Comparison of ENCODE assay signal across 20 mouse cellular contexts in the genomic region with DNA sequence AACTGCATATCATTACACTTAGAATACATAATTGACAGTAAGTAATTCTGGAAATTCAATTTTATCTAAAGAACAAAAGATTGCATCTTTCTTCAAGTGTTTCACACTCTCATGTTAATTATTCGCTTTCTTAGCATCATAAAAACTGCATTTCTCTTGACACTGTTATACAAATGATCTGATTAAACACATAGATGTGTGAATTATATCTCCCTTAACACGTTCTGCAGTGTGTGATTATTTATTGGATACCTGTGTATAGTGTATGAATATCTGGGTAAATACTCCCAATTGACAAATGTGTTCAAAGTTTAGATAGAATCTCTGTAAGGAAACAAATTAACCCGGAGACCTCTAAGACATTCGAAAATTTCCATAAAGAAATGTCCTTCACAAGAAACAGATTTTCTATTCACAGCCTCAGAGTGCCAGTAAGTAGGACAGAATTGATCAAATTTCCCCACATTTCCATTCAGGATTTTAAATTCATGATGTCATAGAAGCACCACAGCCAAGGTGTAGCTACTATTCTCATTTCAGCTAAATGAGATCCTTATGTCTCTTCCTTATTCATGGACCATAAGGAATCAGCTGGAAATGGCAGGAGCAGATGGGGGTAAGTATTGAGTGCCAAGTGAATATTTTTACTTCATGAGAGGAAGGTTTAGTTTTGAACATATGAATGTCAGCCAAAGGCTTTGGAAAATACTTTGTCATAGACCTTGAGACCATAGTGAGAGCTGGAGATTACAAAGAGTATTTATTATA.
DNase-seq lines count a peak whose midpoint lies in the region; ATAC-seq and TF ChIP-seq lines count a peak whose summit lies in the region.
"Had no signal": no experiment of that assay in that cellular context is flagged by ENCODE, and none has a peak within 500 bp of the region (broad histone marks: within the 10 kb centered on the region; RNA-seq: fewer than 3 reads in every experiment).

No protein-coding gene starts in this region.

- DNase-seq in hindbrain, postnatal 0 days (ENCODE audit: low spot score): peak; percentile 15
- DNase-seq in brain, embryonic 14.5 days (ENCODE audit: low read depth): peak; percentile 72
- DNase-seq in cerebellum, adult 11-12 months: peak; percentile 12
- DNase-seq in cerebellum, postnatal 25 days: peak; percentile 28 to 67
- no peak for DNase-seq in MN1 (ENCODE audit: low spot score)
- DNase-seq: adrenal gland, postnatal 25 days; gastrocnemius, adult 2 months; heart, adult 11 months; heart, postnatal 36 days; kidney, adult 8-10 months; kidney, postnatal 25 days; midbrain, embryonic 14.5 days; thymus, postnatal 14 days had no signal

- H3K36me3 ChIP-seq in hindbrain, postnatal 0 days (ENCODE audit: insufficient read depth, low read length): no peaks in the 10 kb centered on the region
- no peaks in the 10 kb centered on the region for H3K36me3 ChIP-seq in hindbrain, embryonic 16.5 days (ENCODE audit: control insufficient read depth, insufficient read depth, low read length)
- H3K36me3 ChIP-seq in intestine, embryonic 15.5 days: no peaks in the 10 kb centered on the region
- H3K36me3 ChIP-seq: heart, embryonic 13.5 days; hindbrain, embryonic 15.5 days had no signal

- no peaks in the 10 kb centered on the region for H3K4me1 ChIP-seq in hindbrain, postnatal 0 days (ENCODE audit: insufficient read depth, low read length)
- no peaks in the 10 kb centered on the region for H3K4me1 ChIP-seq in hindbrain, embryonic 16.5 days (ENCODE audit: control insufficient read depth, insufficient read depth, low read depth, low read length)
- H3K4me1 ChIP-seq in intestine, embryonic 15.5 days (replicated peaks): no peaks in the 10 kb centered on the region
- H3K4me1 ChIP-seq: heart, embryonic 13.5 days; hindbrain, embryonic 15.5 days had no signal

- no peak overlapping the region for H3K4me3 ChIP-seq in hindbrain, postnatal 0 days (ENCODE audit: low read length)
- no peak overlapping the region for H3K4me3 ChIP-seq in hindbrain, embryonic 16.5 days (ENCODE audit: low read length)
- no peak overlapping the region for H3K4me3 ChIP-seq in intestine, embryonic 15.5 days (replicated peaks)
- H3K4me3 ChIP-seq: gastrocnemius, adult 2 months; heart, embryonic 13.5 days; hindbrain, embryonic 15.5 days had no signal

- H3K27me3 ChIP-seq in hindbrain, postnatal 0 days (ENCODE audit: insufficient read depth, low read length): no peaks in the 10 kb centered on the region
- H3K27me3 ChIP-seq in hindbrain, embryonic 16.5 days (replicated peaks; ENCODE audit: control insufficient read depth, insufficient read depth, low read length): no peaks in the 10 kb centered on the region
- H3K27me3 ChIP-seq in intestine, embryonic 15.5 days (replicated peaks): no peaks in the 10 kb centered on the region
- H3K27me3 ChIP-seq: heart, embryonic 13.5 days; hindbrain, embryonic 15.5 days had no signal

- no peaks in the 10 kb centered on the region for H3K9me3 ChIP-seq in hindbrain, postnatal 0 days (ENCODE audit: low read length)
- no peaks in the 10 kb centered on the region for H3K9me3 ChIP-seq in hindbrain, embryonic 16.5 days (ENCODE audit: control insufficient read depth, low read length)
- H3K9me3 ChIP-seq in intestine, embryonic 15.5 days: no peaks in the 10 kb centered on the region
- H3K9me3 ChIP-seq: heart, embryonic 13.5 days; hindbrain, embryonic 15.5 days had no signal

- TF ChIP-seq POLR2A in brain, embryonic 14.5 days (IDR thresholded peaks at IDR 0.05; ENCODE audit: borderline replicate concordance, extremely low read depth, insufficient read depth, insufficient read length, poor library complexity, severe bottlenecking): no peak

- ATAC-seq in hindbrain, postnatal 0 days: no peak
- no peak for ATAC-seq in hindbrain, embryonic 16.5 days
- no peak for ATAC-seq in intestine, embryonic 15.5 days
- ATAC-seq: lung, postnatal 0 days had no signal

- TF ChIP-seq CTCF in hindbrain, postnatal 0 days (IDR thresholded peaks at IDR 0.05; ENCODE audit: low read depth): no peak
- no peak for TF ChIP-seq CTCF in brain, embryonic 14.5 days (IDR thresholded peaks at IDR 0.05; ENCODE audit: borderline replicate concordance, extremely low read depth, insufficient read depth, insufficient read length)

- no peak overlapping the region for H3K4me2 ChIP-seq in hindbrain, postnatal 0 days (ENCODE audit: low read depth, low read length)
- H3K4me2 ChIP-seq in hindbrain, embryonic 16.5 days (ENCODE audit: low read length): no peak overlapping the region
- H3K4me2 ChIP-seq in intestine, embryonic 15.5 days (replicated peaks): no peak overlapping the region
- H3K4me2 ChIP-seq: heart, embryonic 13.5 days; hindbrain, embryonic 15.5 days had no signal

- no peak overlapping the region for H3K9ac ChIP-seq in hindbrain, postnatal 0 days (replicated peaks; ENCODE audit: low read length)
- no peak overlapping the region for H3K9ac ChIP-seq in hindbrain, embryonic 16.5 days (ENCODE audit: low read depth, low read length)
- no peak overlapping the region for H3K9ac ChIP-seq in intestine, embryonic 15.5 days
- H3K9ac ChIP-seq: heart, embryonic 13.5 days; hindbrain, embryonic 15.5 days; liver, embryonic 14.5 days had no signal

- no peak overlapping the region for H3K27ac ChIP-seq in hindbrain, postnatal 0 days
- no peak overlapping the region for H3K27ac ChIP-seq in hindbrain, embryonic 16.5 days (ENCODE audit: low read depth, low read length)
- H3K27ac ChIP-seq in intestine, embryonic 15.5 days: no peak overlapping the region
- H3K27ac ChIP-seq: gastrocnemius, adult 2 months; heart, embryonic 13.5 days; hindbrain, embryonic 15.5 days; liver, embryonic 14.5 days; stomach, postnatal 0 days had no signal

- WGBS in hindbrain, postnatal 0 days: 80% methylated on average over 4 of the region's 4 CpGs
- WGBS in hindbrain, embryonic 16.5 days: 81% methylated on average over 4 of the region's 4 CpGs
- WGBS in intestine, embryonic 15.5 days: 76% methylated on average over 4 of the region's 4 CpGs
